Mouse (Mus musculus) megakaryocyte-erythroid progenitor cell, adult 5-6 weeks (primary cell): ENCODE measurements around the gene Pdcd11. TPM values are rescaled to one million over a fixed set of nuclear protein-coding genes. Genes with fewer than 3 reads are reported as not detected.

Experiments used
- ATAC-seq: replicated peaks from 2 replicates; pipeline ENCODE4 v1.8.0; 2016; ENCODE audit warnings: mild to moderate bottlenecking, inconsistent platforms; ENCODE audit not compliant: severe bottlenecking, poor library complexity, low FRiP score, low TSS enrichment
- total RNA-seq, 2 experiments: library from RNA; stranded (forward) in 1 of 2; stranded (reverse) in 1 of 2; fragments of 200-1000, 215-1000 nt in 1 of 2; fragments of >200 nt in 1 of 2; fragmentation: Nextera tagmentation in 1 of 2; gene quantifications; 2 replicates each; pipeline ENCODE4 v1.2.3; 2014 to 2017

The Pdcd11 gene
- 31.9 and 42.3 TPM in 2 replicates for total RNA-seq (2014; fragmentation: Nextera tagmentation)
- total RNA-seq (2017), result 38.0 and 42.3 TPM in 2 replicates

DNA sequence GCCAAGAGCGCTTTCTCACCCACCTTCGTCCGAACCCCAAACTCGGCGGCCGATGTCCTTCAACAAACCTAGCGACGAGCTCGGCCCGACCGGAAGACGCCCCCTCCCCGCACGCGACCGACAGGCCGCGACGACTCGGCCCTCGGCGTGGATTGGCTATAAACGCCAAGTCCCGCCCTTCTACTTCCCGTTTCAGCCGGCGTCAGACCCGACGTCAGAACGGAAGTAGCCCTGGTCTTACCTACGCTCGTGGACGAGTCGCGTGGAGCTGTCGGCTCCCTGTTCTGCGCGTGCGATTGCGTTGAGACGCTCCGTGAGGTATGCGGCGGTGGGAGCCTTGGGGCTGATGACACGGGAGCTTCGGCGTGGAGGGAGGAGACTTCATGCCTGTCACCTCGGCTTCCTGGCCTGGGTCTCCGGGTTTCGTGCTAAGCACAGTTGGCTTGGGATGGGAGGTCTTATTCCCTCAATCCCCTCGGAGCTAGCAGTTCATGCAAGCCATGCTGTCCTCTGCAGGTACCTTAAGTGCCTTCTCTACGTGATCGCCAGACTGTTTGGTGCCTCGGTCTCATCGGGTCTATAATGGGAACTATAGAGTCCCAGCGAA, at the start of gene Pdcd11, which contains the start of gene Usmg5:
Gene Pdcd11, plus strand, starts transcription at position 219 of the 607 bp plus-strand sequence.
Gene Usmg5, minus strand, starts transcription at position 98 of the 607 bp plus-strand sequence.
- ATAC-seq, result peak; percentile 97

DNA sequence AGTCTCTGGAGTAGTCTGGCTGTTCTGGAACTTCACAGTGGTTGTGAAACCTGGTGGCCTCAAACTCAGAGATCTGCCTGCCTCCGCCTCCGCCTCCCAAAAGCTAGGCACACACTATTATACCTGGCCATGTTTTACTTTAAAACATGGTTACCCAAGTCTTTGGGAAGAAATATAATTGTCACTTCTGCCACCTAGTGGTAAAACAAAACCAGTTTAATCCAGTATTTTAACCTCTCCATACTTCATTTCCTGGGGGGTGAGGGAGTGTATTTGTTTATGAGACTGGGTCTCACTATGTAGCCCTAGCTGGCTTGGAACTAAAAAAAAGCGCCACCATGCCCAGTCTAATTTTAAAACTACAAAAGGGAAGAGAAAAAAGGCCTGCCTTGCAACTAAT, 47.0 kb upstream of the Pdcd11 start:
- no peak for ATAC-seq

DNA sequence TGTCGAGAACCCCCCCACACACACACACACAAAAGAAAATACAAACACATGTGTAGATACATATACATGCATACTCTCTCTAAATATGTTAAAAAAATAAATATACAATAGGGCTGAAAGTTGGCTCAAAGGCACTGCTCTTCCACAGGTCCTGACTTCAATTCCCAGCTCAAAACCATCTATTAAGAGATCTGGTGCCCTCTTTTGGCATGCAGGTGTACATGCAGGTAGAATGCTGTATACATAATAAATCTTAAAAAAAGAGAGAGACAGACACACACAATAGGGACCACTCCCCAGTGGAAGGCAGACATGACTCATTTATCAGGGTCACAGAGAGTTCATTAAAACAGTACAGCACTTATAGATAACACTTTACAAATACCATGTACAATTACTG, 44.2 kb upstream of the Pdcd11 start:
- ATAC-seq, result no peak

DNA sequence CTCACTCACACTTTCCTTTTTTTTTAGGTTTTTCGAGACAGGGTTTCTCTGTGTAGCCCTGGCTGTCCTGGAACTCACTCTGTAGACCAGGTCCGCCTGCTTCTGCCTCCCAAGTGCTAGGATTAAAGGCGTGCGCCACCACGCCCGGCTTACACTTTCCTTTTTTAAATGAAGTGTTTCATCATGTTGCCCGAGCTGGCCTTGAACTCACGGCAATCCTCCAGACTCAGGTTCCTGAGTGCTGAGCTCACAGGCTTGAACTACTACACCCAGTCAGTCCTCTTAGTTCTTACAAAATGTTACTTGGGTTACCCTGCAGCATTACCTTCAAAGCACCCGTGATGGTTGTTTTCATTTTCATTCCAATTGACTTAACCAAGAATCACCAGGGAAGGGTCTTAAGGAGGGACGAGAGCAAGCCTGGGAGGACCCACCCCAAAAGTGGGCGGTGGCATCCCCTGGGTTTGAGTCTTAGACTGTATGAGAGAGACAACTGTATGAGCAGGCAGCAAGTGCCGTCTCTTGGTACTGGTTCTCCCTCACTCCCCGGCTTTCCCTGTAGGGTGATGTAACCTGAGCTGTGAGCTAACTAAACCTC, 43.2 kb upstream of the Pdcd11 start:
- ATAC-seq, result no peak

DNA sequence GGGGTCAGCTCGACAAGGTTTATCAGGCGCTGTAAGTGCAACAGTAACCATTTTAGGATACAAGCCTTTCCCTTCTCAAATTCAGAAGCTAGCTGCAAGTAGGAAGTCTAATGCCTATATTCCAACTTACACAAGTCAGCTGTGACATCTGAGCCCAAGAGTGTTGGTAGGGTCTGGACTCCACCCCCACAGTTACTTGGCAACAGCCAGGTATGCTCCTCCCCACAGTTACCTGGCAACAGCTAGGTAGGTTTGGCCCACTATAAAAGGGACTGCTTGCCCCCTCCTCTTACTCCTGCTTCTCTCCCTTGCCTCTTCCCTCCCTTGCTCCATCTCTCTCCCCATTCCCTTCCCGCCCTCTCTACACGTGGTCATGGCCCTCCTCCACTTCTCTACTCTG, 41.5 kb upstream of the Pdcd11 start:
- ATAC-seq, result no peak

DNA sequence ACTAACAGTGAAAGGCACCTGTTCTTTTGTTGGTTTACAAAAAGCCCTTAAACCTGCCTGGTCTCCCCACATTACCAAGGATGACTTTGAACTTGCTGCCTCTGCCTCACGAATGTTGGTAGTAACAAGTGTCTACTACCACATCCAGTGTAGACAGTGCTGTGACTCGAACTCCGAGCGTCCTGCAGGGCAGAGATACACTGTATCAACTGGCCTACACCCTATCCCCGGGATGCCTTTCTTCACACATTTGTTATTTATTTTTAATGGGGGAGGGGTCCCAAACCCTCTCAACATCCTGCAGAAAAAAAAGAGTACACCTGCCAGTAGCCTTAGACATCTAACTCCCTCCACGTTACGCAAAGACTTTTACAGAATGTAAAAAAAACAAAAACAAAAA, 40.7 kb upstream of the Pdcd11 start:
- no peak for ATAC-seq

DNA sequence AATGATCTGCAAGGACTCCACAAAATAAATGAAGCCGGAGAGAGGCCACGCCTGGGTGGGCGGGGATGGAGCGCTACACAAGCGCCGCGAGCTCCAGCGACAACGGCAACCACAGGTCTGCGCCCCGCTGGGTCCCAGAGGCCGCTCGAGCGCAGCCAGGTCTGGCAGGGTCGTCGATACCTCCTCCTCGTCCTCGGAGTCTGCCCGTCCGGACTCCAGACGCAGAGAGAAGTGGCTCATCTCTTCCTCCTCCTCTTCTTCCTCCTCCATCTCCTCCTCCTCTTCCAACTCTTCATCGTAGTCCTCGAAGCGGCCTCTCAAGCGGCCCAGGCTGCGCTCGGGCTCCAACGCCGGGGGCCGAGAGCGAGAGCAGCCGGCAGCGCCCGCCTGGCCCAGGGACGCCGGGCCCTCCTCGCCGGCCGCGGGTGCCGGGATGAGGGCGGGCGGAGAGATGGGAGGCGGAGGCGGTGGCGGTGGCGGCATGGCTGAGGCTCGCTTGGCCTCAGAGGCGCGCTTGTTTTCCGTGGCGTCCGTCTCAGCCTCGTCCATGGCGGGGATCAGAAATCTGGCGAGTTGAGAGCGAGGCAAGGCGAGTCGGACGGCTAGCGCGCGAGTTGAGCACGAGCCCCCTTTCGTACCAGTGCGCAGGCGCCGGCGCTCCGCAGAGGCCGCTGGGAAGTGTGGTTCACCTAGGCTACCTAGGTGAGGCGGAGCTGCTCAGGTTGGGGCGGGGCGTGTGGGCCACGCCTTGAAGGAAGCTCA, 40.1 kb upstream of the Pdcd11 start, which contains the start of gene Pcgf6:
Gene Pcgf6, minus strand, starts transcription at position 636 of the 762 bp plus-strand sequence.
- peak; percentile 86 for ATAC-seq

DNA sequence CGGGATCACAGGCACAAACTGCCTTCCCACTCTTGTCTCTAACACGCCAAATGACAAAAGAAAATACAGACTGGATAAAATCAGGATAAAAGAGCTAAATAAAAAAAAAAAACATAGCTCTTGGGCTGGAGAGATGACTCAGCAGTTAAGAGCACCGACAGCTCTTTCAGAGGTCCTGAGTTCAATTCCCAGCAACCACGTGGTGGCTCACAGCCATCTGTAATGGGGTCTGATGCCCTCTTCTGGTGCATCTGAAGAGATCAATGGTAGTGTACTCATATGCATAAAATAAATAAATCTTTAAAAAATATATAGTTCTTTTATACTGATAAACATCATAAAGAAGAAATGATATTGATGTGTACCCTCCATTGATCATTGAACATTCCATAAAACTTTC, 37.6 kb upstream of the Pdcd11 start:
- ATAC-seq, result no peak

DNA sequence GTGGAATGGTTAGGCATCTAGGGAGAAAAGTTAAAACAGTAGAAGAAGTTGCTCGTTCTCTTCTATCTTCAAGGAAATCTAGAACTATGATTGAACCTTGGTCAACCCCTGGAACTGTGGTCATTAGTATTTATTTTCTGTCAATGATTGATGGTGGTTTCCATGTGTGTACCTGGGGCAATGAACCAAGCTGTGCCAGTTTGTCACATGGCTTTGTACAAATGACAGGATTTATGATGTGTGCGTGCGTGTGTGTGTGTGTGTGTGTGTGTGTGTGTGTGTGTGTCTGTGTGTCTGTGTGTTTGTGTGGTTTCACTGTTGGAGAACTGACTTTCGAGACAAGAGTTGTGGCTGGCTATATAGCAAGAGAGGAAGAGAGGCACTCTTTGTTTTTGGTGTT, 37.1 kb upstream of the Pdcd11 start:
- ATAC-seq, result no peak

DNA sequence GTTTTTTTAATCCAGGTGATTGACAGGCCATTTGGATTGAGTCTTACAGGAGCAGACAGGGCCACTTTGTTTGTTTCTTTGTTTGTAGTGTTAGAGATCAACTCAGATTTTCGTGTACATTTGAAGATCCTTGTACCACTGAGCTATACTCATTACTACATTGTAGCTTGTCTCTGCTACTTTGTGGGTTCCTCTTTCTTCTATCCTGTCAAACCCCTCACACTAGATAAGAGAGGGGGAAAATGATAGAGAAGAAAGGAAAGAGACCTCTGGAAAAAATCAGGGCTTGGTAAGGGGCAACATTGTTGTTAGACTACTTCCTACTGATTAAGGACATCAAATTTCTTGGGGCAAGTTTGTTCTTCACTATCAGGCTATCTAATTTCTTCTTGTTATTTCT, 32.9 kb upstream of the Pdcd11 start:
- ATAC-seq, result no peak

DNA sequence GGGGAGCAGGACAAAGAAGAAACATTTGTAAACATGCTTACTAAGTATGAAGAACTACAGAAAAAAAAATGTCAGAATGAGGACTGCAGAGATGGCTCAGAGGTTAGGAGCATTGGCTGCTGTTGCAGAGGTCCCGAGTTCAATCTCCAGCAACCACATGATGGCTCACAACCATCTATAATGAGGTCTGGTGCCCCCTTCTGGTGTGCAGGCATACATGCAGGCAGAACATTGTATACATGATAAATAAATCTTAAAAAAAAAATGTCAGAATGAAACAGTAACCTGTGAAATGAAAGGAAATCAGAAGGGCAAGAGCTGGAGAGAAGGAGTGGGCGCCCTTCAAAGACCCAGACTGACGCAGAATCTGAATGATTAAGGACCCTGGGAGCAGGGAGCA, 24.7 kb upstream of the Pdcd11 start:
- no peak for ATAC-seq

DNA sequence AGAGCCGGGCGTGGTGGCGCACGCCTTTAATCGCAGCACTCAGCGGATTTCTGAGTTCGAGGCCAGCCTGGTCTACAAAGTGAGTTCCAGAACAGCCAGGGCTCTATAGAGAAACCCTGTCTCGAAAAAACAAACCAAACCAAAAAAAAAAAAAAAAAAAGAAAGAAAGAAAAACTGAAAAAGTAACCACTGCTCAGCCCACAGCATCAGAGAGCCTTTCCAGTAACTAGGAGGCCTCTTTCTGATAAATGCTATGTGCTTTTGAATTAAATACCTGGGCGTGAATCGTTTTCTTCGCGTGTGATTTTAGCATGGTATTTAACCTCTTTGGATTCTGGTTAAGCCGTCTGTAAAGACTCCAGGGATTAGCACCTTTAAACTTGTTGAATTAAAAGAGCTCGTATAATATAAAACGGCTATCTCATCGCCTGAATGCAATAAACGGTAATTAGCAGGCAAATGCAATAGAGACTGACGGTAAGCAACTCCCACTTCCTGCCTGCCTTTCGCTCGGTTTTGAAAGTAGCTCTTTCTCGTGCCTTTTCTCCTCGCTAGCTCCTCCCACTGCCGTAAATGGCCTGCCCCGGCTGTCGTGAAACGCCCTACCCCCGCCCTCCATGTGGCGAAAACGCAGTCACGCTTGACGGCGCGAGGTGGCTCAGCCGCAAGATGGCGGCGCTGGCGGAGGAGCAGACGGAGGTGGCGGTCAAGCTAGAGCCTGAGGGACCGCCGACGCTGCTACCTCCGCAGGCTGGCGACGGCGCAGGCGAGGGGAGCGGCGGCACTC, 23.3 kb upstream of the Pdcd11 start, which contains the start of gene Taf5:
Gene Taf5, plus strand, starts transcription at position 651 of the 787 bp plus-strand sequence.
- ATAC-seq, result peak; percentile 81

DNA sequence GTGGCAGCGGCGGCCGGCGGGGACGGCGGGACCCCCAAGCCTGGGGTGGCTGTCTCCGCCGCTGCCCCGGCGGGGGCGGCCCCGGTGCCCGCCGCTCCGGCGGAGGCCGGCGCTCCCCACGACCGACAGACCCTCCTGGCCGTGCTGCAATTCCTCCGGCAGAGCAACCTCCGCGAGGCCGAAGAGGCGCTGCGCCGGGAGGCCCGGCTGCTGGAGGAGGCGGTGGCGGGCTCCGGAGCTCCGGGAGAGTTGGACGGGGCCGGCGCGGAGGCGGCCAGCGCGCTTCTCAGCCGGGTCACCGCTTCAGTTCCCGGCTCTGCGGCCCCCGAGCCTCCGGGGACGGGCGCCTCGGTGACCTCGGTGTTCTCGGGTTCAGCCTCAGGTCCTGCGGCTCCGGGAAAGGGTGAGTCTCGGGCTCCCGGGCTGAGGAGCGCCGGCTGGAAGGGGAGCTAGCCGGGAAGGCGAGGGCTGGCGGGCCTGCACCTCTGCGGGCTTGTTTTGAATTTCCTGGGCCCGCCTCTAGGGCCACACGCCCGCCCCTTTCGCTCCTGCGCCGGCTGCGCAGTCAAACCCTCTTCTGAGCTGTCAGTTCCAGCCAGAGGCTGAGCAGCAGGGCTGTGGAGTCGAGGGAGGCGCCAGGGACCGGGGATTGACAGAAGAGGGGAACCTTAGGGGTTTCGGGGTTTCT, 22.5 kb upstream of the Pdcd11 start:
- peak; percentile 96 for ATAC-seq

DNA sequence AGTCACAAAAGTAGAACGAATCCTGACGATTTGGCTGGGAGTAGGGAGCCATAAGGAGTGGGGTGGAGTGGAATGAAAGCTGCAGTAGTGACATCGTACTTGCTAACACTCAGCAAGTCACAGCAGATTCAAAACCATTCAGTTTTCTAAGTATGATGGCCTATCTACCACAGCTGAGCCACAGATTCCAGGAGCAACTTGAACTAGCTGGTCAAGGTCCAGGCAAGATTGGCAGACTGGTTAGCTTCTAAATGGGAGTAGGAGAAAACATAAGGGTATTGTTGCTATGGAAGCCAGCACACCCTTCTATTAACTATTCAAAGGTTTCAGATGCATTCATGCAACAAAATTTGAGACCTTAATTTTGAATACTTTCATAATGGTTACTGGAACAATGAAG, 2.3 kb upstream of the Pdcd11 start:
- no peak for ATAC-seq

DNA sequence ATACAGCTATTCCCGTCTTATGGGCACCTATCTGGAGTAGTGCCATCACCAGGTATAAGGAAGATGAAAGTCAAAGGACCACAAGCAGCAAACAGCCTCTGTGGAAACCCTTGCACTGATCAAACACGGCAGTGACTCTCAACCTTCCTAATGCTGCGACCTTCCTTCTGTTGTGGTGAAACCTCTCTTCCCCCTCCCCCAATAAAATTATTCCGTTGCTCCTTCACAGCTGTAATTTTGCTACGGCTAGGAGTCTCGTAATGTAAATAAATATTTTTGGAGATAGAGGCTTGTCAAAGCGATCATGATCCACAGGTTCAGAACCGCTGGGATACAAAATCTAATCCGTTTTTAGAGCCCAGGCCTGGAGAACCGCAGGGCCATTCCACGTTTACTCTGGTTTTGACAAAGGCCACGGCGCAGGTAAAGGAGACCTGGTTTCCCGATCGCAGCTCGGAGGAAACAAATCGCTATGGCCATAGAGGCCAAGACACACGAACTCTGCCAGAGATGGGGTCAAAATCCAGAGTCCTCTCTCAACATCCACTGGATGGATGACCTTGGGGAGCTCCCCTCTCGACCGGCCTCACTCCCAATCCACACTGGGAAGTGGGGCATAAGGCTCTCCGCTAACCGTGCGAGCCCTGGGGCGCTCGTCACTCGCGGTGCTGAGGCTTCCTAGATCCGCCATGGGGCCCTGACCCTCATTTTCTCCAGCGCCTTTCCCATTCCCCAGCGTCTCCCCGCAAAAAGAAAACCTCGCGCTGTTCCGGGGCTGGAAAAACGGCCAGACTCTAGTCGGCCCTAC, 646 bp upstream of the Pdcd11 start:
- ATAC-seq, result peak; percentile 42

DNA sequence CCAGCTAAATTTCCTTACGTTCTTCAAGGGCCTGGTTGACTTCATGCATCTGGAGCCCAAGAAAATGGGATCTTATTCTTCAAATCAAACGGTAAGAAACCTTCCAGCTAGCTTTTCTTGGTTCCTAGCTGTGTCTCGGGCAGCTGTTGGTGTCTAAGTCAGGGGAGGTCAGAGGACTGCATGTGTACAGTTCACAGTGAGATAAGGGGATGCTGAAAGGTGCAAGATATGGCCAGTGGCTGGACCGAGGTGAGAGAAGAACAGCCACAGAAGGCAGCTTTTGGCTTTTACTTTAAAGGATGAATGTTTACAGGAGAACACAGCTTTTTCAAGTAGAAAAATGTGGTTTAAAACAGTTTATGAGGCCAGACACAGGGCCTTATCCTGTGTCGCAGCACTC, 10.5 kb downstream of the Pdcd11 start:
- ATAC-seq, result 0 out of 2 replicates have a peak, but pooled peaks have one; percentile 53

DNA sequence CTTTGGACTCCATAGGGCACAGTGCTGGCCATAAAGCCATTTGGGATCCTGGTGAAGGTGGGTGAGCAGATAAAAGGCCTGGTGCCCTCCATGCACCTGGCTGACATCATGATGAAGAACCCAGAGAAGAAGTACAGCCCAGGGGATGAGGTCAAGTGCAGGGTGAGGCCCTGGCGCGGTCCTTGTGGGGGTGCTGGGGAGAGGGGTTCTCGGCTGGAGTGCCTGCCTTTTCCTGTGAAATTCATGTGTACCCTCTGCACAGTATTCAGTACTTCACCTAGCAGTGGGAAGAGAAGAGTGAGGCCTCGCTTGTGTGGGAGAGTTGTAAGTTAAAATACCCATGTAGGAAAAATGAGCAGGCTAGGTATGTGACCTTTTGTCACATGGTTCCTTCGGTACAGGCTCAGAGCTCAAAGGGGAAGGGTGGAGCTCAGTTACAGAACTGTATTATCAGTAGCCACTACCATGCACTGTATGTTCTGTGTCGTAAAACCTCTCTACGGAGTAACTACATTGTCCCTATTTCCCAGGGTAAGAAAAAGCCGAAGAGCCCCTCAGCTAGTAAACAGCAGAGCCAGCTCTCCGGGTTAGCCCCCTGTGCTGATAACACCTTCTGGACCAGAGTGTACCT, 14.2 kb downstream of the Pdcd11 start:
- no peak for ATAC-seq

DNA sequence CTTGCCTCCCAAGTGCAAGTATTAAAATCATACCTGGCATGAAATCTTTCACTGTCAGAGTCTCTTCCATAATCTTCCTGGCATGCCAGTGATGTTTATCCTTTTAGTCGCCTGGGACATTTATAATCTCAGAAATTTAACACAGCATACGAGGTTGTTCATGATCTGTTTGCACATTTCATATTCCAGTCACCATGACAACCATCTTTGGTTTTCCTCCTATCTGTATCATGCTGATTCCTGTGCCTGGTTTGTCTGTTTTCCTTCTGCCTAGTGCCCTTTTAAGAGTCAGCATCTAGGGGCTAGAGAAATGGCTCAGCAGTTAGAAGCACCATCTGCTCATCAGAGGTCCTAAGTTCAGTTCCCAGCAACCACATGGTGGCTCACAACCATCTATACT, 28.1 kb downstream of the Pdcd11 start:
- no peak for ATAC-seq
